Mouse (Mus musculus) spleen, postnatal 36 days (tissue): ENCODE results near the gene Tmcc1.
"Not testable (repeated sequence)": the region's sequence is repeated elsewhere in the genome, so short reads cannot be mapped to it uniquely, and the experiment has no call there.

Source experiments
- DNase-seq, 2 experiments: peaks; one replicate each; pipeline ENCODE4 v3.0.0; 2022; ENCODE audit warnings: low spot score in 2 of 2, mixed read lengths in 1 of 2

The Tmcc1 gene

GRCm38 (mm10) chr6:116193394-116194393 is at the start of gene Tmcc1:
Gene Tmcc1, minus strand, starts transcription at chr6:116193486.
- peak; percentile 98 for DNase-seq

- DNase-seq: no peak
Measured at GRCm38 (mm10) chr6:116240371-116240770, 47.1 kb upstream of the Tmcc1 start.

GRCm38 (mm10) chr6:116238083-116238482 is 44.8 kb upstream of the Tmcc1 start:
- no peak for DNase-seq

- no peak for DNase-seq
Measured at GRCm38 (mm10) chr6:116235336-116235735, 42.0 kb upstream of the Tmcc1 start.

- not testable (repeated sequence) for DNase-seq
Measured at GRCm38 (mm10) chr6:116234821-116235220, 41.5 kb upstream of the Tmcc1 start.

- peak; percentile 50 to 63 for DNase-seq
Measured at GRCm38 (mm10) chr6:116228785-116229525, 35.7 kb upstream of the Tmcc1 start.

- DNase-seq: peak; percentile 21 to 43
Measured at GRCm38 (mm10) chr6:116227767-116228166, 34.5 kb upstream of the Tmcc1 start.

- DNase-seq: peak; percentile 93 to 95
Measured at GRCm38 (mm10) chr6:116207729-116208534, 14.6 kb upstream of the Tmcc1 start, which contains the start of gene Washc2. Gene Washc2, plus strand, starts transcription at chr6:116208038.

GRCm38 (mm10) chr6:116199682-116200081 is 6.4 kb upstream of the Tmcc1 start:
- no peak for DNase-seq

GRCm38 (mm10) chr6:116198173-116198572 is 4.9 kb upstream of the Tmcc1 start:
- DNase-seq: peak; percentile 9 to 21

- no peak for DNase-seq
Measured at GRCm38 (mm10) chr6:116195811-116196210, 2.5 kb upstream of the Tmcc1 start.

GRCm38 (mm10) chr6:116192809-116193311 is 426 bp downstream of the Tmcc1 start:
- no peak for DNase-seq

GRCm38 (mm10) chr6:116189417-116189816 is 3.9 kb downstream of the Tmcc1 start:
- DNase-seq: no peak

- no peak for DNase-seq
Measured at GRCm38 (mm10) chr6:116186485-116186884, 6.8 kb downstream of the Tmcc1 start.

GRCm38 (mm10) chr6:116183509-116183908 is 9.8 kb downstream of the Tmcc1 start:
- no peak for DNase-seq

GRCm38 (mm10) chr6:116180731-116181130 is 12.6 kb downstream of the Tmcc1 start:
- no peak for DNase-seq

- no peak for DNase-seq
Measured at GRCm38 (mm10) chr6:116178376-116178775, 14.9 kb downstream of the Tmcc1 start.

- DNase-seq: not testable (repeated sequence)
Measured at GRCm38 (mm10) chr6:116173511-116174099, 19.7 kb downstream of the Tmcc1 start.

GRCm38 (mm10) chr6:116166383-116166782 is 26.9 kb downstream of the Tmcc1 start:
- no peak for DNase-seq

- no peak for DNase-seq
Measured at GRCm38 (mm10) chr6:116154854-116155624, 38.2 kb downstream of the Tmcc1 start.
